In genomic region chr7:75830251-75831060, GRCm38 (mm10) we compare ENCODE assay signal across 14 mouse cellular contexts. TPM values are rescaled to one million over a fixed set of nuclear protein-coding genes. Genes with fewer than 3 reads are reported as not detected.
DNase-seq lines count a peak whose midpoint lies in the region; ATAC-seq and TF ChIP-seq lines count a peak whose summit lies in the region.
"Had no signal": no experiment of that assay in that cellular context is flagged by ENCODE, and none has a peak within 500 bp of the region (broad histone marks: within the 10 kb centered on the region; RNA-seq: fewer than 3 reads in every experiment).

No protein-coding gene starts in this region.

- ATAC-seq in G1E (ENCODE audit: extremely low read depth, insufficient number of reproducible peaks, low FRiP score, poor library complexity, severe bottlenecking), result peak; percentile 46
- ATAC-seq in common myeloid progenitor, adult 5-6 weeks (replicated peaks; ENCODE audit: low read depth, poor library complexity, severe bottlenecking), result peak; percentile 74

- H3K27ac ChIP-seq in left cerebral cortex, adult 2 months, result no peak overlapping the region
- H3K27ac ChIP-seq: embryonic facial prominence, embryonic 15.5 days had no signal

- H3K27me3 ChIP-seq in G1E (ENCODE audit: insufficient read depth, low read length), result peaks cover 8% of the 10 kb centered on the region
- H3K27me3 ChIP-seq: embryonic facial prominence, embryonic 15.5 days had no signal

- H3K4me1 ChIP-seq in G1E (ENCODE audit: insufficient read depth, low read depth, low read length), result peaks cover 40% of the 10 kb centered on the region
- H3K4me1 ChIP-seq: embryonic facial prominence, embryonic 15.5 days had no signal

- H3K9me3 ChIP-seq in G1E (replicated peaks), result no peaks in the 10 kb centered on the region
- H3K9me3 ChIP-seq: embryonic facial prominence, embryonic 15.5 days had no signal

- H3K36me3 ChIP-seq in G1E (replicated peaks), result no peaks in the 10 kb centered on the region
- H3K36me3 ChIP-seq: embryonic facial prominence, embryonic 15.5 days had no signal

- intact Hi-C loops in left cerebral cortex, adult 2 months (cut with DNase I), result no loop called here
- intact Hi-C loops in left cerebral cortex, postnatal 25 days (cut with DNase I), result no loop called here

- H3K4me3 ChIP-seq in left cerebral cortex, adult 2 months, result no peak overlapping the region
- H3K4me3 ChIP-seq in G1E (ENCODE audit: low read depth, low read length), result no peak overlapping the region
- H3K4me3 ChIP-seq: embryonic facial prominence, embryonic 15.5 days had no signal

- peak; percentile 28 for TF ChIP-seq CTCF in left cerebral cortex, adult 2 months (IDR thresholded peaks at IDR 0.05)
- TF ChIP-seq CTCF in G1E (IDR thresholded peaks at IDR 0.05; ENCODE audit: low read depth, low read length), result no peak

- DNase-seq in left cerebral cortex, adult 2 months (ENCODE audit: extremely low spot score in 1 of 2, low spot score in 2 of 2), result no peak
- DNase-seq in left cerebral cortex, postnatal 25 days (ENCODE audit: low spot score in 2 of 2), result no peak
- DNase-seq in G1E (ENCODE audit: low spot score), result no peak
- DNase-seq in naive thymus-derived CD4-positive, alpha-beta T cell, adult 2 months (ENCODE audit: low read depth), result peak; percentile 45
- no peak for DNase-seq in adrenal gland, postnatal 10 days
- no peak for DNase-seq in gastrocnemius, postnatal 4 days (ENCODE audit: low spot score in 2 of 2)
- no peak for DNase-seq in gastrocnemius, postnatal 25 days
- DNase-seq: cerebellum, adult 11-12 months; gastrocnemius, postnatal 36 days; heart, postnatal 36 days; kidney, postnatal 4 days; thymus, postnatal 4 days had no signal

RNA-seq across cellular contexts. Expression of gene Klhl25, which starts 17.7 kb away (rescaled TPM):
- 1 to 10 TPM; 7.4 to 9.3 TPM for total RNA-seq in left cerebral cortex, adult 2 months (2021)
- total RNA-seq in left cerebral cortex, postnatal 25 days (2021), result 10 to 100 TPM in 1 of 2 experiments, 1 to 10 TPM in 1; 7.5 to 10.4 TPM
- total RNA-seq in G1E (2014; fragmentation: Nextera tagmentation) (2.7 and 51.2 TPM in 2 replicates), G1E (2017) (9.6 and 11.8 TPM in 2 replicates)
- 3.0 and 5.4 TPM in 2 replicates for polyA plus RNA-seq in G1E (2012)
- total RNA-seq in common myeloid progenitor, adult 5-6 weeks (2017), result 6.3 and 8.3 TPM in 2 replicates
- total RNA-seq in adrenal gland, postnatal 10 days (2021), result 10 to 100 TPM; 21.0 to 22.4 TPM
- total RNA-seq in gastrocnemius, postnatal 4 days (2021), result 1 to 10 TPM; 7.3 to 9.8 TPM
- 1 to 10 TPM; 3.1 to 3.5 TPM for total RNA-seq in gastrocnemius, postnatal 25 days (2021)
